Mouse (Mus musculus) cerebellum, adult 2 months (tissue): ENCODE data around the gene Anpep. TPM values are rescaled to one million over a fixed set of nuclear protein-coding genes. Genes with fewer than 3 reads are reported as not detected.
A peak's percentile ranks its signal among the peaks of the same experiment; 100 is the strongest.

Experiments used
- DNase-seq, 2 experiments: peaks; one replicate each; pipeline ENCODE4 v3.0.0; 2021
- H3K27ac ChIP-seq: fragments of 200-500 bp; 2 replicates; pipeline ENCODE4 v1.5.1; 2012; ENCODE audit warnings: low read length, control low read depth, inconsistent platforms; ENCODE audit not compliant: insufficient read depth
- H3K27me3 ChIP-seq: fragments of 200-500 bp; 2 replicates; pipeline ENCODE4 v1.6.1; 2012; ENCODE audit warnings: inconsistent platforms, mild to moderate bottlenecking, low read length, moderate library complexity; ENCODE audit not compliant: control insufficient read depth, insufficient read depth
- H3K4me1 ChIP-seq: fragments of 200-500 bp; 2 replicates; pipeline ENCODE4 v1.6.1; 2011; ENCODE audit warnings: low read length; ENCODE audit not compliant: control insufficient read depth, insufficient read depth
- H3K4me3 ChIP-seq: fragments of 200-500 bp; replicated peaks from 2 replicates; pipeline ENCODE3; 2011; ENCODE audit warnings: mild to moderate bottlenecking, low read depth, low read length, control low read depth; ENCODE audit not compliant: insufficient read depth
- CTCF ChIP-seq: fragments of 200-500 bp; IDR thresholded peaks from 2 replicates; pipeline ENCODE4 v1.5.1; 2011; ENCODE audit warnings: low read depth, mild to moderate bottlenecking, control low read depth, low read length, moderate library complexity, borderline replicate concordance; ENCODE audit not compliant: insufficient read depth
- POLR2A ChIP-seq: fragments of 200-500 bp; IDR thresholded peaks from 2 replicates; pipeline ENCODE4 v1.6.1; 2011; ENCODE audit warnings: low read length, control low read depth, borderline replicate concordance; ENCODE audit not compliant: insufficient read depth
- WGBS: fragments of 180-500 bp; shearing (Covaris S2); methylation state at CpG from one replicate; pipeline ENCODE4 v1.1.7; 2018; 5-methylcytosine and 5-hydroxymethylcytosine counted together
- polyA plus RNA-seq: library from polyadenylated mRNA; depleted of rRNA; stranded (reverse); fragments of >200 nt; gene quantifications from 2 replicates; pipeline ENCODE4 v1.2.3, GENCODE M21; 2012; rRNA removed

The Anpep gene
- polyA plus RNA-seq, 1 experiment: 3.0 TPM

DNA sequence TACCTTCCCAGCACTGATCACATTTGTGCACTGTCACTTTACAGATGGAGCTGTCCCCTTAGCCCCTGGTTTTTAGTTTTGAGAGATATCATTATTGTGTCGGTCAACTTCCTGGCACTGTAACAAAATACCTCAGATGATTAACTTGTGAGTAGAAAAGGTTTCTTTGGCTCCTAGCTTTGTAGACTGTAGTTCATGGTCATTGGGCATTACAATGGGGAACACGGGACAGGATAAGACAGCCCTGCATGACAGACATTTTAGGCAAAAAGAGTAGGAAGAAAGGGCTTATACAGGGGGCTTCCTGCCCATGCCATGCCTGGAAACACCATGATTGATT lies 78.4 kb downstream of the Anpep start:
- no peaks in the 10 kb centered on the region for H3K27me3 ChIP-seq
- H3K27ac ChIP-seq: no peak overlapping the region
- TF ChIP-seq CTCF: no peak
- TF ChIP-seq POLR2A: no peak
- no peak for DNase-seq
- 0 out of 2 replicates have a peak, but pooled peaks cover 3% of the 10 kb centered on the region for H3K4me1 ChIP-seq
- WGBS: 70% methylated on average over 2 of the region's 2 CpGs
- H3K4me3 ChIP-seq: no peak overlapping the region

GRCm38 (mm10) chr7:79781826-79782515 lies 78.9 kb downstream of the Anpep start:
- H3K4me3 ChIP-seq: no peak overlapping the region
- TF ChIP-seq CTCF (no peak), POLR2A (no peak)
- no peak overlapping the region for H3K27ac ChIP-seq
- 0 out of 2 replicates have a peak, but pooled peaks cover 3% of the 10 kb centered on the region for H3K4me1 ChIP-seq
- H3K27me3 ChIP-seq: no peaks in the 10 kb centered on the region
- no peak for DNase-seq
- WGBS: 68% methylated on average over 11 of the region's 11 CpGs

DNA sequence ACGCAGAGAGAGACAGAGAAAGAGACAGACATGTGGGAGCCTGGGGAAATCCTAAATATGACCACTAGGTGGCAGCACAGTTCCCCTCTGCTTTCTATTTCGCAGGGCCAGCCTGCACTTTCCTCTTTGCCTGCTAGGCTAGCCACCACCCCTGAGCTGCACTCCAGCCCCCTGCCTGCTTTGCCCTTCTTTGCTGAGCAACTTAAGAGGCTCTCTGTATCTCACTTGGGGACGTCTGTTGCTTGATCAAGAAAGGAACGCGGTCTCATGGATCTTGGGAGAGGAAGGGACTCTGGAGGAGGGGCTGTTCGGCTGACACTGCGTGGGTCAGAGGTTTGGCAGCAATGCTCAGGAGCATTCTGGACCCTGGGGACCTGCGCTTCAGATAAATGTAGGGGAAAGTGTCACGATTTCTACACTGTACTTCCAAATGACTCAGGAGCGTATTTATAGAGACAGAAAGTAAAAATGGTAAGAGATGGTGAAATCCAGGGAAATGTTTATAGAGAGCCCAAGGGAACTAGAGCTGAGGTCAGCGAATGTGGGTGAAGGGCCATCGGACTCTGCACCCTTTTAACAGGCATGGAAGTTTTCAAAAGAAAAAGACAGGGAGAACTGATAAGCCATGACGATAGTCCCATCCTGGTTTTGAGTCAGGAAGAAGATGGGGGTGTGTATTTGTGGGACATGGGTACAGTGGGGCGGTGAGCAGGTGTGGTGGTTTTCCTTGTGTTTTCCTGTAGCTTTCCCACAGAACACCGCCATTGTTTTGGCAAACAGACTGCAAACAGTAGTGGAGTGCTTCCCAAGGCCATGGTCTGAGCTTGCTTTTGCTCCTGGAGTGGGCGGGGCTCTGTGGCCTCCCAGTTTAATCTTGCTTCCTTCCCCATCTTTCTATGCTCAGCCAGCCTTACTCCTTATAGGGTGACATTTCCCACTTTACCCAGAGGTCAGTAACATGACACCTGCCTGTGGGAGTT lies 79.9 kb downstream of the Anpep start:
- WGBS: 37% methylated on average over 16 of the region's 16 CpGs
- TF ChIP-seq POLR2A (no peak), CTCF (peak; percentile 83)
- no peaks in the 10 kb centered on the region for H3K27me3 ChIP-seq
- 0 out of 2 replicates have a peak, but pooled peaks cover 3% of the 10 kb centered on the region for H3K4me1 ChIP-seq
- peak; percentile 45 to 75 for DNase-seq
- H3K27ac ChIP-seq: no peak overlapping the region
- peak overlapping the region; percentile 41 for H3K4me3 ChIP-seq

Other genes starting within 250 kb of the Anpep start
- gene Rhcg, start 243.4 kb downstream of the Anpep start, polyA plus RNA-seq: 0.13 and 0.19 TPM in 2 replicates
- 0.05 and 0.10 TPM in 2 replicates for gene Ticrr, start 200.9 kb downstream of the Anpep start, polyA plus RNA-seq
- gene Kif7, start 145.3 kb downstream of the Anpep start, polyA plus RNA-seq: 1.4 TPM in 2 replicates
- 0.10 and 0.36 TPM in 2 replicates for gene Plin1, start 128.2 kb downstream of the Anpep start, polyA plus RNA-seq
- 9.1 and 10.5 TPM in 2 replicates for gene Pex11a, start 117.9 kb downstream of the Anpep start, polyA plus RNA-seq
- 0.23 and 0.27 TPM in 2 replicates for gene Wdr93, start 117.9 kb downstream of the Anpep start, polyA plus RNA-seq
- gene Mesp1, start 67.3 kb downstream of the Anpep start, polyA plus RNA-seq: not detected in 2 replicates
- gene Mesp2, start 50.3 kb downstream of the Anpep start, polyA plus RNA-seq: 0.15 and 0.17 TPM in 2 replicates
- gene Ap3s2, start 59.6 kb upstream of the Anpep start, polyA plus RNA-seq: 45.7 and 46.6 TPM in 2 replicates
- 22.5 and 22.8 TPM in 2 replicates for gene Arpin, start 74.3 kb upstream of the Anpep start, polyA plus RNA-seq
- gene Zfp710, start 163.8 kb upstream of the Anpep start, polyA plus RNA-seq: 10.9 and 11.0 TPM in 2 replicates